Mouse (Mus musculus) heart, adult 2 months (tissue): ENCODE measurements at regions not wholly inside any gene's neighbourhood (a gene's known extent, or its start where the extent isn't known, plus 50 kb on each side); places are given as distances from the start of the nearest gene placed in this dataset.

ENCODE experiments used
- DNase-seq, 2 experiments: peaks; one replicate each; pipeline ENCODE4 v3.0.0; 2021
- H3K27ac ChIP-seq: fragments of 200-600 bp; 2 replicates; pipeline ENCODE4 v1.8.1; 2022
- H3K27me3 ChIP-seq: fragments of 200-500 bp; 2 replicates; pipeline ENCODE4 v1.6.1; 2012; ENCODE audit warnings: mild to moderate bottlenecking, low read length, inconsistent platforms, mixed read lengths; ENCODE audit not compliant: control insufficient read depth, insufficient read depth
- H3K36me3 ChIP-seq: fragments of 200-500 bp; 2 replicates; pipeline ENCODE4 v1.6.1; 2012; ENCODE audit warnings: low read length, inconsistent platforms; ENCODE audit not compliant: control insufficient read depth, insufficient read depth
- H3K4me1 ChIP-seq: fragments of 200-500 bp; 2 replicates; pipeline ENCODE4 v1.6.1; 2011; ENCODE audit warnings: low read length; ENCODE audit not compliant: control insufficient read depth, insufficient read depth
- H3K4me3 ChIP-seq: fragments of 200-600 bp; 2 replicates; pipeline ENCODE4 v1.8.1; 2022
- H3K79me2 ChIP-seq: fragments of 200-500 bp; replicated peaks from 2 replicates; pipeline ENCODE4 v1.6.1; 2012; ENCODE audit warnings: mild to moderate bottlenecking, inconsistent platforms, low read length, moderate library complexity, mixed read lengths; ENCODE audit not compliant: control insufficient read depth, insufficient read depth
- H3K9ac ChIP-seq: fragments of 200-500 bp; 2 replicates; pipeline ENCODE4 v1.6.1; 2012; ENCODE audit warnings: low read depth, mild to moderate bottlenecking, control low read depth, inconsistent platforms, low read length, mixed read lengths
- CTCF ChIP-seq: fragments of 200-600 bp; IDR thresholded peaks from 2 replicates; pipeline ENCODE4 v1.8.1; 2022; ENCODE audit warnings: antibody characterized with exemption, mild to moderate bottlenecking, moderate library complexity
- EP300 ChIP-seq: fragments of 200-500 bp; IDR thresholded peaks from 2 replicates; pipeline ENCODE4 v1.6.1; 2011; ENCODE audit warnings: low read depth, low read length, control low read depth; ENCODE audit not compliant: insufficient read depth
- POLR2A ChIP-seq: fragments of 200-500 bp; IDR thresholded peaks from 2 replicates; pipeline ENCODE4 v1.6.1; 2011; ENCODE audit warnings: mild to moderate bottlenecking, low read depth, low read length, control low read depth; ENCODE audit not compliant: insufficient read depth
- WGBS: fragments of 180-500 bp; shearing (Covaris S2); methylation state at CpG from one replicate; pipeline ENCODE4 v1.1.7; 2018; 5-methylcytosine and 5-hydroxymethylcytosine counted together
- intact Hi-C: fragments of 180-260 bp; cut with DNase I; formaldehyde crosslinking; loops from one replicate; pipeline ENCODE4 v1.15.1; 2025

- Histone ChIP-seq H3K79me2 (no peaks in the 10 kb centered on the region), H3K4me1 (no peaks in the 10 kb centered on the region), H3K4me3 (no peak overlapping the region), H3K27ac (no peak overlapping the region), H3K27me3 (no peaks in the 10 kb centered on the region), H3K9ac (no peak overlapping the region), H3K36me3 (no peaks in the 10 kb centered on the region)
- no peak for DNase-seq
- TF ChIP-seq POLR2A (no peak), EP300 (no peak), CTCF (no peak)
- 42% methylated on average over 1 of the region's 1 CpGs for WGBS
- intact Hi-C loops = no loop called here
These were observed 94.3 kb downstream of the Il20rb start for GRCm38 (mm10) chr9:100392262-100392661.

DNA sequence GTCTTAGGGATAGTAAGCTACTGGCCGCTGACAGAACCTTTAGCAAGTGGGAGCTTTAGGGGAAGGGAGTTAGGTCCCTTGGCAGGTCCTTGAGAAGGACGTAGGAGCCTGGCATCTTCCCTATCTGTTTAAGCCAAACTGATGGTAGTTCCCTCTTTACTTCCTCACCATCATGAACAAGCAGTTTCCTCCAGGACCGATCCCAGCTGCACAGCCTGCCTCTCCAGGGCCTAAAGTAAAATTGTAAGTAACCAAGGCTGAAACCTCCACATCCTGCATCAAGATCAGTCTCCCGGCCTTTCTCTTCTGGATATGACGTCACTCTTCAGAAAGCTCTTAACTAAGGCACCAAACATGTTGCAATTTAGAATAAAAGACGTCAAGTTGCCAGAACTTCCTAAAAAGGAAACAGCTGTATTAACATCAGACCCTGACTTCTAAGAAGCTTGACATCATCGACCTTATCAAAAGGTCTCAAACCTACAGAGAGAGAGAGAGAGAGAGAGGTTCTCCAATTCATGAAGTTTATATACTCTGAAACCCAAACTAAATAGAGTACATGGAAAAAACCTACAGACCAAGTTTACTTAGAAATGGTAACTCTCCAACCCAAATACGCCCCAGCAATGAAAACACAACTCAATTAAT lies 94.9 kb downstream of the Il20rb start:
- Histone ChIP-seq H3K36me3 (no peaks in the 10 kb centered on the region), H3K4me3 (no peak overlapping the region), H3K9ac (no peak overlapping the region), H3K27ac (no peak overlapping the region), H3K4me1 (no peaks in the 10 kb centered on the region), H3K79me2 (no peaks in the 10 kb centered on the region), H3K27me3 (no peaks in the 10 kb centered on the region)
- WGBS = 38% methylated on average over 8 of the region's 8 CpGs
- TF ChIP-seq EP300 = no peak
- no peak for TF ChIP-seq CTCF
- TF ChIP-seq POLR2A = no peak
- intact Hi-C loops = no loop called here
- no peak for DNase-seq

GRCm38 (mm10) chr9:100388393-100388792 lies 98.2 kb downstream of the Il20rb start:
- no peak for DNase-seq
- Histone ChIP-seq H3K4me3 (no peak overlapping the region), H3K27me3 (no peaks in the 10 kb centered on the region), H3K79me2 (no peaks in the 10 kb centered on the region), H3K4me1 (no peaks in the 10 kb centered on the region), H3K9ac (no peak overlapping the region), H3K27ac (no peak overlapping the region), H3K36me3 (no peaks in the 10 kb centered on the region)
- intact Hi-C loops = no loop called here
- WGBS = 71% methylated on average over 7 of the region's 7 CpGs
- TF ChIP-seq EP300 (no peak), POLR2A (no peak), CTCF (no peak)

DNA sequence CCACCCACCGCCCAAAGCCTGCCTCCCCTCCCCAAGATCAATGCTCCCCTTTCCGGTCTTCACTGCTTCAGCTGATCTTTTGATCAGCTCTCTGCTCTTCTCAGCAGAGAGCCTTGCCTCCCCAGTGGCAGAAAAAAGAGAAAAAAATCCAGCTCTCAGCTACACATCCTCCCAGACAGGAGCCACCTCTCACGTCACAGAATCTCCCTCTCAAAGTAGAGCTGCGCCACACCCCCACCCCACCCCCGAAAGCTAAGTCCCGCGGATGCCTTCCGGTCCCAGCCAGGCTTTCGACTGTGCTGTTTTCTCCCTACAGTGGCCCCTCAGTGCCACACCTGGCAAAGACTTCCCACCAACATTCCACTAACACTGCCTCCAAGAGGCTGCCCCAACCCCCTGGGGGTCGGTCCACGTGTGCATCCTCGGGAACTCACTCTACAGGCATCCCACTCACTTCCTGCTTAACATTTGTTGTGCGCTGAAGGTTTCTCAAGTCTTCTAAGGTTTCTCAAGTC lies 99.4 kb downstream of the Il20rb start:
- Histone ChIP-seq H3K4me3 (no peak overlapping the region), H3K27ac (no peak overlapping the region), H3K79me2 (no peaks in the 10 kb centered on the region), H3K9ac (no peak overlapping the region), H3K27me3 (no peaks in the 10 kb centered on the region), H3K4me1 (no peaks in the 10 kb centered on the region), H3K36me3 (no peaks in the 10 kb centered on the region)
- TF ChIP-seq EP300 (no peak), POLR2A (no peak), CTCF (no peak)
- intact Hi-C loops = no loop called here
- DNase-seq = no peak
- 26% methylated on average over 13 of the region's 13 CpGs for WGBS

DNA sequence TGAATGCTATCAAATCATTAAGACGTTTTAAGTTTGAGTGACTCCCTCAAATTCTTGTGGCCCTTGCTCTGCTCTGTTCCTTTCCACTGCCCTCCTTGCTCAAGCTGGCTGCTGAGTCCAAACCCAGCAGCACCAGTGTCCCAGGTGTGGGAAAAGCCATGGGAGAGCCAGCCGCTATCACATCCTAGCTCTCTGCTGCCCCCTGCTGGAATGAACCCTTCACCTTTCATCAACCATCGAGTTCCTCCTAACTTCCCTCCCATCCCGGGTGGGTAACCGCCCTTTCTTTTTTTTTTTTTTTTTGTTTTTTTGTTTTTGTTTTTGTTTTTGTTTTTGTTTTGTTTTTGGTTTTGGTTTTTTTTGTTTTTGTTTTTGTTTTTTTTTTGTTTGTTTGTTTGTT lies 104.1 kb downstream of the Il20rb start:
- Histone ChIP-seq H3K79me2 (no peaks in the 10 kb centered on the region), H3K4me3 (no peak overlapping the region), H3K4me1 (no peaks in the 10 kb centered on the region), H3K9ac (no peak overlapping the region), H3K27ac (no peak overlapping the region), H3K36me3 (no peaks in the 10 kb centered on the region), H3K27me3 (no peaks in the 10 kb centered on the region)
- TF ChIP-seq CTCF (peak; percentile 77), EP300 (no peak)
- DNase-seq = peak; percentile 33 to 69
- 50% methylated on average over 5 of the region's 5 CpGs for WGBS
- intact Hi-C loops = loop anchor here (2.0 kb wide), 1 partner anchor 536 kb away; no protein-coding TSS in a partner anchor

DNA sequence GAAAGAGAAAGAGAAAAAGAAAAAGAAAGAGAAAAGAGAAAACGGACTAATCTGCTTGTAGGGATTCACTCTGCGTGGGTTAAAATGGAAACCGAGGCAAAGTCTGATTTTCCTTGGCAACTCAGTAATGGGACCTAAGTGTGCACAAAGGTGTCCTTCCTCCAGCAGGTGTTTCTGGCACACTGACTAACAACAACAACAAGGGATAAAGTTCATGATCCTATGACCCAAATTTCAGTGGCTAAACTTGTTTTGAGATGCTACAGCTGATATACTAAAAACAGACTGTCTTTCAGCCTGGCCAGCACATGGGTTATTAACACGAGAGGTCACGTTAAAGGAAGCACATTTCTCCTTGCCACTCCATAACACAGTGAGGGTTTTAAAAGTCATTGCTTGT lies 116.7 kb downstream of the Il20rb start:
- Histone ChIP-seq H3K79me2 (no peaks in the 10 kb centered on the region), H3K27ac (no peak overlapping the region), H3K27me3 (no peaks in the 10 kb centered on the region), H3K4me3 (no peak overlapping the region), H3K4me1 (no peaks in the 10 kb centered on the region), H3K36me3 (no peaks in the 10 kb centered on the region), H3K9ac (no peak overlapping the region)
- intact Hi-C loops = no loop called here
- DNase-seq = no peak
- no peak for TF ChIP-seq CTCF
- TF ChIP-seq EP300 = no peak
- no peak for TF ChIP-seq POLR2A
- 83% methylated on average over 5 of the region's 5 CpGs for WGBS
